Mouse (Mus musculus) heart, postnatal 0 days (tissue): ENCODE results near the gene Slc22a16.

ENCODE experiments used
- CTCF ChIP-seq: IDR thresholded peaks from 2 replicates; pipeline ENCODE4 v1.5.1; 2016; ENCODE audit warnings: antibody characterized with exemption, control low read depth, low read depth
- EP300 ChIP-seq: IDR thresholded peaks from 2 replicates; pipeline ENCODE4 v1.6.1; 2016; ENCODE audit warnings: antibody characterized with exemption, low read depth

- TF ChIP-seq CTCF (no peak), EP300 (no peak)
Observed at GRCm38 (mm10) chr10:40645346-40645745, 75.2 kb downstream of the Slc22a16 start.
